Mouse (Mus musculus) layer of hippocampus, postnatal 36 days (tissue): ENCODE results near the gene Arid3c. TPM values are rescaled to one million over a fixed set of nuclear protein-coding genes. Genes with fewer than 3 reads are reported as not detected.

Source experiments
- DNase-seq, 2 experiments: peaks; one replicate each; pipeline ENCODE4 v3.0.0; 2022
- total RNA-seq, 2 experiments: library from RNA; stranded (reverse); gene quantifications; 2 replicates each; pipeline ENCODE4 v1.2.3; 2021

Gene Arid3c
- total RNA-seq, 2 experiments from 2014 or later: not detected

DNA sequence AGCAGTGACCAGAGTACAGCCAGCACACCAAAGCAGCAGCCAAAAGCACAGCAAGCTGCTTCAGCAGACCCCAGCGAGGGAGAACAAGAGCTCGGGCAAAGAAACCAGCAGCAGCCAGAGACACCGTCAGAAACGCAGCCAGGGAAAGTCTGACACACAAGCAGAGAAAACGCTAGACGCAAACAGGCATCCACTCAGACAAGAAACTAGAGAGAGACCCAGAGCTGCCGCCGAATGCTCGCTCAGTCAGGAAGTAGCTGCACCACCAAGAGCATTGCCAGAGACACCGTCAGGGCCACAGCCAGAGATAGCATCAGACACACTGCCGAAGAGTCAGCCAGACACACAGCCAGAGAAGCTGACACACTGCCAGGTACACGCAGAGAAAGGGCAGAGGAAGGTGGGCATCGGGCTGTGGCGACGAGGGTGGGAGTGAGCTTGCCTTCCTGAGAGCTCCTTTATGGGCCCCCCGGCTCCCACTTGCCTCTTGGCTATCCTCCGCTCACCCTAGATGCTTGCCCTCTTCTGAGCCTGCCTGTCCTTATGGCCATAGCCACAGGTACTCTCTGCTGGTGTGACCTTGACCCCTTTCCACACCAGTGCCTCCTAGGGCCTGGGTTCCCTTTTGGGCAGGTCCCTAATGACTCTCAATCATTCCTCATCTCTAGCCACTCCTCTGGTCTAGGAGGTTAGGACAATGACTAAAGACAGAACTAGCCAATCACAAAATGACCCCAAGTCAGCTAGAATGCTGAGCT is 54.5 kb downstream of the Arid3c start:
- DNase-seq: no peak

Other genes with a start within 250 kb of the Arid3c start
- 10 to 100 TPM; 29.9 to 32.4 TPM for gene AI464131, start 228.1 kb downstream of the Arid3c start, total RNA-seq
- gene 1110017D15Rik, start 213.8 kb downstream of the Arid3c start, total RNA-seq: 1 to 10 TPM; 3.1 to 6.5 TPM
- gene Fam219a, start 161.6 kb downstream of the Arid3c start, total RNA-seq: 100 to 1,000 TPM; 151 to 152 TPM
- 10 to 100 TPM in 1 of 2 experiments, 1 to 10 TPM in 1; 8.2 to 10.1 TPM for gene Dnaic1, start 161.4 kb downstream of the Arid3c start, total RNA-seq
- 10 to 100 TPM; 60.2 to 64.3 TPM for gene Enho, start 90.8 kb downstream of the Arid3c start, total RNA-seq
- gene Cntfr, start 34.1 kb downstream of the Arid3c start, total RNA-seq: 10 to 100 TPM; 90.8 to 97.6 TPM
- 10 to 100 TPM; 37.0 to 38.0 TPM for gene Il11ra1, start 31.2 kb downstream of the Arid3c start, total RNA-seq
- 10 to 100 TPM; 30.0 to 33.1 TPM for gene Rpp25l, start 17.6 kb downstream of the Arid3c start, total RNA-seq
- 100 to 1,000 TPM; 143 to 154 TPM for gene Dctn3, start 8.0 kb downstream of the Arid3c start, total RNA-seq
- 10 to 100 TPM; 51.5 to 52.1 TPM for gene Galt, start 24.1 kb upstream of the Arid3c start, total RNA-seq
- gene Sigmar1, start 25.0 kb upstream of the Arid3c start, total RNA-seq: 10 to 100 TPM; 38.6 to 41.1 TPM
- gene Ccl27a, start 43.1 kb upstream of the Arid3c start, total RNA-seq: 100 to 1,000 TPM; 137 to 138 TPM
- not detected for gene Gm21541, start 172.5 kb upstream of the Arid3c start, total RNA-seq
- 10 to 100 TPM; 17.4 to 20.9 TPM for gene Gm20878, start 210.4 kb upstream of the Arid3c start, total RNA-seq
- gene Fam205a4, start 234.9 kb upstream of the Arid3c start, total RNA-seq: 1 to 10 TPM; 1.2 to 1.8 TPM